Mouse (Mus musculus) testis, adult 2 months (tissue): Measurements from ENCODE around the gene Tmem82.

Experiments
- CTCF ChIP-seq: fragments of 200-500 bp; IDR thresholded peaks from 2 replicates; pipeline ENCODE4 v1.5.1; 2012; ENCODE audit warnings: low read depth, mild to moderate bottlenecking, inconsistent platforms, low read length, moderate library complexity; ENCODE audit not compliant: control insufficient read depth, insufficient read depth, insufficient replicate concordance
- POLR2A ChIP-seq: fragments of 200-500 bp; IDR thresholded peaks from 2 replicates; pipeline ENCODE4 v1.6.1; 2012; ENCODE audit warnings: low read depth, mild to moderate bottlenecking, inconsistent platforms, low read length, moderate library complexity; ENCODE audit not compliant: control insufficient read depth

- TF ChIP-seq CTCF, result no peak
- TF ChIP-seq POLR2A, result no peak
These were observed 30.8 kb upstream of the Tmem82 start for GRCm38 (mm10) chr4:141649244-141649643.
